Mouse (Mus musculus): Measurements from ENCODE around the gene Dnajc17.
A peak's percentile ranks its signal among the peaks of the same experiment; 100 is the strongest.

The Dnajc17 gene

GRCm38 (mm10) chr2:119198049-119198448 is 10.5 kb downstream of the Dnajc17 start:
- DNase-seq (ENCODE audit: low spot score) = no peak

- no peak for DNase-seq (ENCODE audit: low spot score)
These were observed 11.1 kb downstream of the Dnajc17 start for GRCm38 (mm10) chr2:119197493-119197892.

- no peak for DNase-seq (ENCODE audit: low spot score)
These were observed 12.1 kb downstream of the Dnajc17 start for GRCm38 (mm10) chr2:119196316-119197108.

- DNase-seq (ENCODE audit: low spot score) = no peak
These were observed 14.5 kb downstream of the Dnajc17 start for GRCm38 (mm10) chr2:119194140-119194539.

- DNase-seq (ENCODE audit: low spot score) = no peak
These were observed 17.6 kb downstream of the Dnajc17 start for GRCm38 (mm10) chr2:119190969-119191368.

- DNase-seq (ENCODE audit: low spot score) = peak; percentile 82
These were observed 19.4 kb downstream of the Dnajc17 start for GRCm38 (mm10) chr2:119189029-119189710.

GRCm38 (mm10) chr2:119182914-119183313 is 25.7 kb downstream of the Dnajc17 start:
- no peak for DNase-seq (ENCODE audit: low spot score)

GRCm38 (mm10) chr2:119177384-119177939 is 31.1 kb downstream of the Dnajc17 start:
- DNase-seq (ENCODE audit: low spot score) = no peak

- no peak for DNase-seq (ENCODE audit: low spot score)
These were observed 31.8 kb downstream of the Dnajc17 start for GRCm38 (mm10) chr2:119176761-119177160.

- no peak for DNase-seq (ENCODE audit: low spot score)
These were observed 33.0 kb downstream of the Dnajc17 start for GRCm38 (mm10) chr2:119175614-119176013.

GRCm38 (mm10) chr2:119174866-119175265 is 33.7 kb downstream of the Dnajc17 start:
- DNase-seq (ENCODE audit: low spot score) = no peak

- no peak for DNase-seq (ENCODE audit: low spot score)
These were observed 34.5 kb downstream of the Dnajc17 start, which contains the start of gene Gm14137 for GRCm38 (mm10) chr2:119173991-119174651. TSS of gene Gm14137 (plus strand) at chr2:119174509.

- DNase-seq (ENCODE audit: low spot score) = peak; percentile 53
These were observed 35.6 kb downstream of the Dnajc17 start for GRCm38 (mm10) chr2:119172862-119173576.

- no peak for DNase-seq (ENCODE audit: low spot score)
These were observed 36.1 kb downstream of the Dnajc17 start for GRCm38 (mm10) chr2:119172446-119172845.

GRCm38 (mm10) chr2:119171574-119171973 is 37.0 kb downstream of the Dnajc17 start:
- DNase-seq (ENCODE audit: low spot score) = no peak

GRCm38 (mm10) chr2:119170282-119170681 is 38.3 kb downstream of the Dnajc17 start:
- no peak for DNase-seq (ENCODE audit: low spot score)

GRCm38 (mm10) chr2:119167866-119168256 is 40.7 kb downstream of the Dnajc17 start:
- no peak for DNase-seq (ENCODE audit: low spot score)

- peak; percentile 31 for DNase-seq (ENCODE audit: low spot score)
These were observed 41.4 kb downstream of the Dnajc17 start, which contains the start of gene Gchfr for GRCm38 (mm10) chr2:119166901-119167865. TSS of gene Gchfr (plus strand) at chr2:119167773.

GRCm38 (mm10) chr2:119165401-119165800 is 43.2 kb downstream of the Dnajc17 start:
- DNase-seq (ENCODE audit: low spot score) = no peak

GRCm38 (mm10) chr2:119163999-119164398 is 44.6 kb downstream of the Dnajc17 start:
- DNase-seq (ENCODE audit: low spot score) = no peak

All from c-Kit-positive CD71-positive TER-119-positive erythroid progenitor cells, embryonic 14.5 days (primary cell).